Mouse (Mus musculus): ENCODE measurements around the gene Map1lc3a.

DNA sequence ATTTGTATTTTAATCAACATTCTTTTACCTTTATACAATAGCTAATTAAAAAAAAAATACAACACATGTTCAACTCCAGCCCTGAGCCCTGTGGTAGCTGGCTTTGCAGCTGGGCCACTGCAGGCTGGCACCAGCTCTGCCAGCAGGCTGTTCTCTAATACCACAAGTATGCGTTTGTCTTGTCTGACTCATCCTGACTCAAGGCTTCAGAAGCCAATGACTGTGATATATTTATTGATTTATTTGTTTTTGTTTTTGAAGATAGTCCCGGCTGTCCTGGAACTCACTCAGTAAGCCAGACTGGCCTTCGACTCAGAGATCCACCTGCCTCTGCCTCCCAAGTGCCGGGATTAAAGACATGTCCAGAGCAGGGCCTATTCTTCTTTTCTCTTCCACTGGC lies 17.8 kb downstream of the Map1lc3a start:
- TF ChIP-seq CTCF (IDR thresholded peaks at IDR 0.05; ENCODE audit: low read depth) (no peak), EP300 (IDR thresholded peaks at IDR 0.05; ENCODE audit: low read depth) (no peak)

Measured in liver, embryonic 14.5 days (tissue).